Mouse (Mus musculus): ENCODE measurements around the gene Tk1. TPM values are rescaled to one million over a fixed set of nuclear protein-coding genes. Genes with fewer than 3 reads are reported as not detected.
"Not testable (repeated sequence)": the region's sequence is repeated elsewhere in the genome, so short reads cannot be mapped to it uniquely, and the experiment has no call there.

Gene Tk1
- polyA plus RNA-seq, 1 experiment from 2014 or later, result 15.3 TPM

GRCm38 (mm10) chr11:117792281-117792888, 33.5 kb downstream of the Tk1 start:
- no peak overlapping the region for H3K9ac ChIP-seq
- no peak overlapping the region for H3K4me3 ChIP-seq
- ATAC-seq (replicated peaks), result no peak
- 14% methylated on average over 22 of the region's 22 CpGs for WGBS
- no peak overlapping the region for H3K27ac ChIP-seq
- peaks cover 19% of the 10 kb centered on the region for H3K27me3 ChIP-seq (replicated peaks)
- H3K36me3 ChIP-seq (replicated peaks), result no peaks in the 10 kb centered on the region
- no peaks in the 10 kb centered on the region for H3K4me1 ChIP-seq
- H3K4me2 ChIP-seq, result no peak overlapping the region
- no peaks in the 10 kb centered on the region for H3K9me3 ChIP-seq

DNA sequence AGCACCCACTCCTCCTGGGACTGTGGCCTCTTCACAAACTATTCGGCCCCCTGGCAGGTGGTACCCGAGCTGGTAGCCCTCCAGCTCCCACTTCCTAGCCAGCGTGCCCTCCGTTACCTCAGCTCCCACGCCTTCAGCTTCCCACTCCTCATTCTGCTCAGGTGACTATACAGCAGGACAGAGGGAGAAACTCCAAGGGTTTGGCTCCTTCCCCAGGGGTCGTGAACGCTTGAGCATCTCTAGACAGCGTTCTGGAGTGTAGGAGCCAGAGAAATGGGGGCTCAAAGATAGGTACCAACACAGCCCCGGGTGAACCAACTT, 34.5 kb downstream of the Tk1 start:
- H3K9me3 ChIP-seq, result no peaks in the 10 kb centered on the region
- no peak for ATAC-seq (replicated peaks)
- no peak overlapping the region for H3K27ac ChIP-seq
- H3K4me1 ChIP-seq, result no peaks in the 10 kb centered on the region
- H3K4me2 ChIP-seq, result no peak overlapping the region
- no peak overlapping the region for H3K9ac ChIP-seq
- H3K4me3 ChIP-seq, result no peak overlapping the region
- WGBS, result 85% methylated on average over 9 of the region's 9 CpGs
- H3K36me3 ChIP-seq (replicated peaks), result no peaks in the 10 kb centered on the region
- H3K27me3 ChIP-seq (replicated peaks), result peaks cover 19% of the 10 kb centered on the region

DNA sequence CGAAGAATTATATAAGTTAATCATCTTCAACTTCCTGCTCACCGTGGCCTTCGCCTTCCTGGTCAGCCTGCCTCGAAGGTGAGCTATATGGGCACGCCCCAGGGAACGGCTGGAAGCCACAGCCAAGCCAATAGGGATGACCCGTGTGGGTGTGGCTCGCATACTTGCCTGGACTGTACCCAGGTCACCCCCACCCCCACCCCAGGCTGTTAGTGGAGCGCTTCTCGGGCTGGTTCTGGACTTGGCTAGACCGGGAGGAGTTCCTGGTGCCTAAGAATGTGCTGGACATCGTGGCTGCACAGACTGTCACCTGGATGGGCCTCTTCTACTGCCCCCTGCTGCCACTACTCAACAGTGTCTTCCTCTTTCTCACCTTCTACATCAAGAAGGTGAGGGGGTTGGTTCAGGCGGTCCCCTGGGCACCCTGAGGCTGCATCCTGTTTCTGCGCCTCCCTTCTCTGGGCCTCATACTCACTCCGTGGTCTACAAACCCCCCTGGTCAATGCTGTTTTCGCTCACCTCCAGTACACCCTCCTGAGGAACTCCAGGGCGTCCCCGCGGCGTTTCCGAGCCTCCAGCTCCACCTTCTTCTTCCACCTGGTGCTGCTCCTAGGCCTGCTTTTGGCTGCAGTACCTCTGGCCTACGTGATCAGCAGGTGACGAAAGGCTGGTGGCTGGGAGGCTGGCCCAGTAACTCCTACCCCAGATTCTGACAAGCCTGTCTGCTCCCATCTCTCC, 35.0 kb downstream of the Tk1 start:
- Histone ChIP-seq H3K4me2 (0 out of 2 replicates have a peak overlapping the region, but pooled peaks have one; percentile 1), H3K9me3 (no peaks in the 10 kb centered on the region), H3K27me3 (replicated peaks) (peaks cover 19% of the 10 kb centered on the region), H3K4me3 (no peak overlapping the region), H3K4me1 (no peaks in the 10 kb centered on the region), H3K36me3 (replicated peaks) (no peaks in the 10 kb centered on the region), H3K9ac (no peak overlapping the region), H3K27ac (no peak overlapping the region)
- no peak for ATAC-seq (replicated peaks)
- 35% methylated on average over 23 of the region's 23 CpGs for WGBS

DNA sequence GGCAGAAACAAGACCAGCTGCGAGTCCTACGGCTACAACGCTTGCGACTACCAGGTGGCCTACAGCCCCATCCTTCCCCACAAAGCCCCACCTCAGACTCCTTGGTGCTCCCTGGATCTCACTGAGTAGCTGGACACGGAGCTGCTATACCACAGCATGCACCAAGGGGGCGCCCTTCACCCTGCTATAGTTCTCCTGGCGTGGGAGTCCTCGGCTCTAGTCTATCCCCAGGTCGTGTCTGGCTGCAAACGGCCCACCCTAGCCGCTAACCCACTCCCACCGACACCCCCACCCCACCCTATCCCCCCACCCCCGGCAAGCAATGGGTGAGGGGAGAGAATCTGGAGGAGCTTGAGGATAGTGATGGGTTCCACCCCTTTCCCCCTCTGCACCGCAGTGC, 35.6 kb downstream of the Tk1 start:
- Histone ChIP-seq H3K4me3 (no peak overlapping the region), H3K27me3 (replicated peaks) (peaks cover 19% of the 10 kb centered on the region), H3K9ac (no peak overlapping the region), H3K9me3 (no peaks in the 10 kb centered on the region), H3K36me3 (replicated peaks) (no peaks in the 10 kb centered on the region), H3K4me1 (no peaks in the 10 kb centered on the region), H3K27ac (no peak overlapping the region), H3K4me2 (0 out of 2 replicates have a peak overlapping the region, but pooled peaks have one; percentile 1)
- WGBS, result 4% methylated on average over 14 of the region's 14 CpGs
- ATAC-seq (replicated peaks), result no peak

DNA sequence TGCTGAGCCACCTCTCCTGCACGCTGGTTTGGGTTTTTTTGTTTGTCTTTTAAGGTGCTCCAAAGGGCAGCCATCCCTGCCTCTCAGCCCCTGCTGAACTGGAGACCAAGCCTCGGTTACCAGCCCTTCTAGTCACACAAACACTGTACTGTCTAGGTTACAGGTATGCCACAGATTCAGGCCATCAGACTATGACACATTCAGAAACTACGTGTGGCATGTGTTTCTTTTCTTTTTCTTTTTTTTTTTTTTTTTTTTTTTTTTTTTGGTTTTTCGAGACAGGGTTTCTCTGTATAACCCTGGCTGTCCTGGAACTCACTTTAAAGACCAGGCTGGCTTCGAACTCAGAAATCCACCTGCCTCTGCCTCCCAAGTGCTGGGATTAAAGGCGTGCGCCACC, 37.4 kb downstream of the Tk1 start:
- not testable (repeated sequence) for H3K9me3 ChIP-seq; H3K27ac ChIP-seq; H3K4me2 ChIP-seq; H3K4me3 ChIP-seq; H3K4me1 ChIP-seq; H3K36me3 ChIP-seq (replicated peaks); ATAC-seq (replicated peaks); H3K9ac ChIP-seq
- H3K27me3 ChIP-seq (replicated peaks), result peaks cover 28% of the 10 kb centered on the region
- 87% methylated on average over 7 of the region's 7 CpGs for WGBS

- ATAC-seq (replicated peaks), result no peak
- 7% methylated on average over 10 of the region's 10 CpGs for WGBS
- no peaks in the 10 kb centered on the region for H3K9me3 ChIP-seq
- no peak overlapping the region for H3K4me3 ChIP-seq
- no peak overlapping the region for H3K9ac ChIP-seq
- no peak overlapping the region for H3K4me2 ChIP-seq
- H3K36me3 ChIP-seq (replicated peaks), result no peaks in the 10 kb centered on the region
- H3K27ac ChIP-seq, result no peak overlapping the region
- H3K27me3 ChIP-seq (replicated peaks), result peaks cover 25% of the 10 kb centered on the region
- peaks cover 17% of the 10 kb centered on the region for H3K4me1 ChIP-seq
Observed at GRCm38 (mm10) chr11:117786294-117786693, 39.6 kb downstream of the Tk1 start.

DNA sequence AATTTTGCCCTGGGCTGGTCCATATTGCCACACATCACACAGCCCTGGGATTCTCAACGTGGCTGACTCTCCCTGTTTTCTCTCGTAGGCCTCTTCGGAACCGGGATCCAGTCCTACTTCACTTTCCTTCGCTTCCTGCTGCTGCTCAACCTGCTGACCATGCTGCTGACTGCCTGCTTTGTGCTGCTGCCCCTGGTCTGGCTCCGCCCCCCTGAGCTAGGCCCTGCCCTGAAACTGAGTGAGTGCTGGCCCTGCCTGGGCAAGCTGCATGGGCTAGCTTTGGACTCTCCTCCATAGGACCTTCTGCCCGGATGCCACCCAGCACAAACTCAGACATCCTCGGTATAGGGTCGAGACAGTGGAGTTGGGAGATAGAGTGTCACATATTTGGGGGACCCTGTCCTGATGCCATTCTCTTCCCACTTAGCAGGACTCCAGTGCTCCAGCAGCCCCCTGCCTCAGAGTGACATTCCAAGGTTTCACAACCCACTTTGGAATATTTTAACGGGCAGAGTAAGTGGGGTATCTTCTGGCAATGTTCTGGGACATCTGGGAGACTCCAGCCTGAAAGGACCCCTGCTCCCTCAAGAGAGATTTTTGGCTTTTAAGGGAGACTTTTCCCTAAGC, 42.1 kb downstream of the Tk1 start:
- Histone ChIP-seq H3K36me3 (replicated peaks) (no peaks in the 10 kb centered on the region), H3K9me3 (no peaks in the 10 kb centered on the region), H3K4me3 (no peak overlapping the region), H3K9ac (peak overlapping the region; percentile 13; the same call in 1 of the 2 replicates), H3K4me1 (peaks cover 36% of the 10 kb centered on the region), H3K27me3 (replicated peaks) (peaks cover 36% of the 10 kb centered on the region), H3K27ac (no peak overlapping the region), H3K4me2 (peak overlapping the region; percentile 53)
- 42% methylated on average over 10 of the region's 10 CpGs for WGBS
- no peak for ATAC-seq (replicated peaks)

GRCm38 (mm10) chr11:117783089-117783488, 42.8 kb downstream of the Tk1 start:
- Histone ChIP-seq H3K4me2 (peak overlapping the region; percentile 53), H3K4me3 (peak overlapping the region; percentile 29), H3K9ac (peak overlapping the region; percentile 13; the same call in 1 of the 2 replicates), H3K4me1 (peaks cover 36% of the 10 kb centered on the region), H3K27ac (no peak overlapping the region), H3K36me3 (replicated peaks) (no peaks in the 10 kb centered on the region), H3K27me3 (replicated peaks) (peaks cover 36% of the 10 kb centered on the region), H3K9me3 (no peaks in the 10 kb centered on the region)
- ATAC-seq (replicated peaks), result peak; percentile 26
- WGBS, result 3% methylated on average over 30 of the region's 31 CpGs

DNA sequence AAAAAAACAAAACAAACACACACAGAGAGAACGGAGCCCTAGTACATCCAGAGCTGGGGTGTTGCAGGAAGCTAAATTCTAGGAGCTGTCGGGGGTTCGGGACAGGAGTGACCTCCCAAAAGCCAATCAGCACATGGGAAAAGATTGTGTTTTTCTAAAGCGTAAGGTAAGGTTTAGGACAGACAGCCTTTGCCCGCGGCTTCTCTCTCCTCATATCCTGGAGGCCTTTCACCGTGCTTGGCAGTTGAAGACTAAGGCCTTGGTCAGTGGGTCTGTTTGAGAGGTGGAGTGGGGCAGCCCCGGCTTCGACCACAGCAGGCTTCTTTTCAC, 43.2 kb downstream of the Tk1 start:
- H3K27me3 ChIP-seq (replicated peaks), result peaks cover 36% of the 10 kb centered on the region
- no peaks in the 10 kb centered on the region for H3K9me3 ChIP-seq
- 43% methylated on average over 9 of the region's 9 CpGs for WGBS
- peak overlapping the region; percentile 29; the same call in 1 of the 2 replicates for H3K4me3 ChIP-seq
- H3K9ac ChIP-seq, result peak overlapping the region; percentile 13; the same call in 1 of the 2 replicates
- peaks cover 36% of the 10 kb centered on the region for H3K4me1 ChIP-seq
- ATAC-seq (replicated peaks), result no peak
- H3K36me3 ChIP-seq (replicated peaks), result no peaks in the 10 kb centered on the region
- H3K27ac ChIP-seq, result no peak overlapping the region
- H3K4me2 ChIP-seq, result peak overlapping the region; percentile 53

DNA sequence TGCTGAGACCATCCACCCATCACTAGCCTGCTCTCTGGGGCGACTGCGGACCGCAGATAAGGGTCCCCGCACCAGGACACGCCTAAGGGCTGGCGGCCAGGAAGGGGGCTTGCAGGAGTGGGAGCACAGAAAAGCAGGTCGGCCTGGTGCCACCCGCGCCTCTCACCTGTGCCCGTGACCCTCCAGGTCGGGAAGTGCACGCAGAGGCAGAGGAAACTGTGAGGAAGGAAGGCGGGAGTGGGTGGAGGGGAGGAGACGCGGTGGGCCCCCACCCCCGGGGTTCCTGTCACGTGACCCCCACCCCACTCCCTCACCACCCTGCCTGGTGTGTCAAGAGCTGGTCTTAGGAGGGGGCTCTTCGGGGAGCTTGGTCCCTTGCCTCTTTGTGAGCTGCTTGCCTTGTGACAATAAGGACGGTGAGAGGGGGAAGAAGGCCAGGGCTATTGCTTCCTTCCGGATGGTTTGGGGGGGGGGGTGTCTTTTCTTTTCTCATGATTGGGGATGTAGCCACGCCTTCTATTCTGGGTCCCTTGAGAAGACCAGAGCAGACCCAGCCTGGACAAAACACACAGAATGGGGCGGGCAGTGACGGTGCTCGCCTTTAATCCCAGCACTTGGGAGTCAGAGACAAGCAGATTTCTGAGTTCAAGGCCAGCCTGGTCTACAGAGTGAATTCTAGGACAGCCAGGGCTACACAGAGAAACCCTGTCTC, 43.7 kb downstream of the Tk1 start, which contains the start of the genes Tmc8 and Tmc6:
Gene Tmc8, plus strand, starts transcription at position 84 of the 712 bp plus-strand sequence.
Gene Tmc6, minus strand, starts transcription at position 206 of the 712 bp plus-strand sequence.
- Histone ChIP-seq H3K36me3 (replicated peaks) (no peaks in the 10 kb centered on the region), H3K9me3 (no peaks in the 10 kb centered on the region), H3K4me3 (peak within 1 kb of the TSS; percentile 29), H3K4me1 (peaks cover 36% of the 10 kb centered on the region), H3K27me3 (replicated peaks) (peaks cover 36% of the 10 kb centered on the region), H3K4me2 (peak within 1 kb of the TSS; percentile 53), H3K27ac (no peak within 1 kb of the TSS), H3K9ac (peak within 1 kb of the TSS; percentile 13; the same call in 1 of the 2 replicates)
- 39% methylated on average over 24 of the region's 24 CpGs for WGBS
- ATAC-seq (replicated peaks), result no peak

DNA sequence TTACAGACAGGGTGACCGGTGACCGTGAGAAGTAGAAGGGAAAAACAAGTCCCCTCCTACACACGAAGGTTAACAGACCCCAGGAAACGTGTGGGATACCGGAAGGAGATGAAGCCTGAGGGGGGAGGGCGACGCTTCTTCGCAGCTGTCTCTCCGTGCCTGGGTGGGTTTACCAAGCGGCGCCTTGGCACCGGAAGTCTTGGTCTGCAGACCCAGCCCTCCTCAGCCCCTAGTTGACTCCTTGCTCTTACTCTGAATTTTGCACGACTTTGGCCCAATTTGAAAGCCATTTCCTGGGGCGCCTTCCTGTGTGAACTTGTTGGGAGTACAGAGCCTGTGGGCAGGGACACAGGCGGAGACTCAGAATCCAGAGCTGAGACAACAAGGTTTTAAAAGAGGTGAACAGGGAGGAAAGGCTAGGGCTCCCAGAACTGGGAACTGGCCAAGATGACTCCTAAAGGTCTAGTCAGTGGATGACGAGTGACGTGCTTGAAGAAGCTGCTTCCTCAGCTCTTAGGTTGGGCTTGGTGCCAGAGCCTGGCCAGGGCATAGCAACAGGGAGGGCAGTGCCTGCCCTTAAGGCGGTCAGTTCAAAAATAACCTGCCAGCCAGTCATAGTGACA, 44.6 kb downstream of the Tk1 start:
- Histone ChIP-seq H3K27ac (no peak overlapping the region), H3K9ac (no peak overlapping the region), H3K4me1 (peaks cover 36% of the 10 kb centered on the region), H3K4me3 (no peak overlapping the region), H3K4me2 (peak overlapping the region; percentile 36; the same call in 1 of the 2 replicates), H3K9me3 (no peaks in the 10 kb centered on the region), H3K27me3 (replicated peaks) (peaks cover 36% of the 10 kb centered on the region), H3K36me3 (replicated peaks) (no peaks in the 10 kb centered on the region)
- no peak for ATAC-seq (replicated peaks)
- WGBS, result 24% methylated on average over 18 of the region's 18 CpGs

Measured in midbrain, embryonic 15.5 days (tissue).